Mouse (Mus musculus): ENCODE results near the gene Adamts2. TPM values are rescaled to one million over a fixed set of nuclear protein-coding genes. Genes with fewer than 3 reads are reported as not detected.

The Adamts2 gene
- total and polyA plus RNA-seq, 3 experiments: not detected

DNA sequence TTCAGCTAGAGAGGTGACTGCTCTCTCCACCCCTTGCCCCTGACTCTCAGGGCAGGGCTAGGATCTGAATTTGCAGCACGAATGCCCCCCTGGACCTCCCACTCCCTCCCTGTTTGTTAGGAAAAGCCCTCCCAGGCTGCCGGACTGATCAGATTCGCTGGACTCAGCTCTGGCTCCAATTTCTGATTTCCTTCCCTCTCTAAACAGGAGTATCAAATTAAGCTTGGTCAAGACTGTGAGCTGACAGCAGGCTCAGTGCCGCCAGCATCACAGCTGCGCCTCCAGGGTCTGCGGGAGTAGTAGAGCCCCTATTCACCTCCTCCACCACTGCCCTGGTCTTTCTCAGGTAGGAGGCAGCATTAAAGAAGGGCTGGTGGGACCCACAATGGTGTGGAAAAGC, 117.0 kb downstream of the Adamts2 start:
- H3K4me3 ChIP-seq (replicated peaks in 1 of 3; ENCODE audit: low read depth in 2 of 3, low read length in 2 of 3, poor library complexity in 1 of 3): no peak overlapping the region
- H3K27me3 ChIP-seq (replicated peaks): peaks cover 97% of the 10 kb centered on the region
- no peak for TF ChIP-seq CHD1 (IDR thresholded peaks at IDR 0.05; ENCODE audit: low read depth, low read length)
- no peak for TF ChIP-seq KAT2A (IDR thresholded peaks at IDR 0.05; ENCODE audit: insufficient replicate concordance, low read length)
- no peak for TF ChIP-seq MEF2A (IDR thresholded peaks at IDR 0.05; ENCODE audit: borderline replicate concordance, low read depth, low read length)
- TF ChIP-seq E2F4 (IDR thresholded peaks at IDR 0.05; ENCODE audit: insufficient replicate concordance, low read depth, low read length): no peak
- no peak for TF ChIP-seq PAX5 (IDR thresholded peaks at IDR 0.05; ENCODE audit: low read length)
- TF ChIP-seq UBTF (IDR thresholded peaks at IDR 0.05; ENCODE audit: low read depth, low read length): no peak
- no peak for TF ChIP-seq MAFK (IDR thresholded peaks at IDR 0.05; ENCODE audit: insufficient replicate concordance, low read length)
- no peak for TF ChIP-seq NELFE (IDR thresholded peaks at IDR 0.05; ENCODE audit: low read depth, low read length)
- TF ChIP-seq SMC3 (IDR thresholded peaks at IDR 0.05; ENCODE audit: low read depth, low read length): no peak
- no peak for TF ChIP-seq TCF12 (IDR thresholded peaks at IDR 0.05; ENCODE audit: low read depth, low read length)
- no peak for TF ChIP-seq RCOR1 (conservative IDR thresholded peaks at IDR 0.05; ENCODE audit: low read depth, low read length)
- no peak for TF ChIP-seq MAX (IDR thresholded peaks at IDR 0.05; ENCODE audit: low read length)
- no peak for TF ChIP-seq NRF1 (IDR thresholded peaks at IDR 0.05; ENCODE audit: low read depth, low read length)
- TF ChIP-seq GABPA (IDR thresholded peaks at IDR 0.05; ENCODE audit: insufficient replicate concordance, low read depth, low read length): no peak
- TF ChIP-seq CHD2 (IDR thresholded peaks at IDR 0.05; ENCODE audit: low read length): no peak
- TF ChIP-seq RAD21 (IDR thresholded peaks at IDR 0.05; ENCODE audit: low read depth, low read length): no peak
- TF ChIP-seq TBP (conservative IDR thresholded peaks at IDR 0.05; ENCODE audit: low read depth, low read length): no peak
- TF ChIP-seq ZNF384 (IDR thresholded peaks at IDR 0.05; ENCODE audit: low read depth, low read length): no peak
- H3K4me1 ChIP-seq (ENCODE audit: control insufficient read depth in 1 of 2, insufficient read depth in 2 of 2): no peaks in the 10 kb centered on the region
- dilution Hi-C loops (cut with MboI; ENCODE audit: extremely low pct_ligation_motif_present, extremely low pct_unique_long_range_greater_than_20kb, low sequenced_read_pairs) (no loop called here), in situ Hi-C loops (cut with MboI; ENCODE audit: low pct_ligation_motif_present, low pct_unique_long_range_greater_than_20kb, low sequenced_read_pairs) (no loop called here)
- no peak overlapping the region for H3K4me2 ChIP-seq (ENCODE audit: insufficient read depth, low read depth, poor library complexity, severe bottlenecking)
- DNase-seq (ENCODE audit: extremely low read depth): no peak
- no peaks in the 10 kb centered on the region for H3K36me3 ChIP-seq (replicated peaks in 1 of 2; ENCODE audit: control insufficient read depth in 1 of 2, insufficient read depth in 1 of 2, low read length in 1 of 2)
- no peak overlapping the region for H3K27ac ChIP-seq (ENCODE audit: insufficient read depth, low read depth)
- H3K9me3 ChIP-seq (replicated peaks; ENCODE audit: low read length): peaks cover 4% of the 10 kb centered on the region
- H3K9ac ChIP-seq (ENCODE audit: insufficient read depth, low read depth): no peak overlapping the region
- no peaks in the 10 kb centered on the region for H3K79me2 ChIP-seq (replicated peaks; ENCODE audit: control insufficient read depth, extremely low read depth, insufficient read depth, poor library complexity, severe bottlenecking)

DNA sequence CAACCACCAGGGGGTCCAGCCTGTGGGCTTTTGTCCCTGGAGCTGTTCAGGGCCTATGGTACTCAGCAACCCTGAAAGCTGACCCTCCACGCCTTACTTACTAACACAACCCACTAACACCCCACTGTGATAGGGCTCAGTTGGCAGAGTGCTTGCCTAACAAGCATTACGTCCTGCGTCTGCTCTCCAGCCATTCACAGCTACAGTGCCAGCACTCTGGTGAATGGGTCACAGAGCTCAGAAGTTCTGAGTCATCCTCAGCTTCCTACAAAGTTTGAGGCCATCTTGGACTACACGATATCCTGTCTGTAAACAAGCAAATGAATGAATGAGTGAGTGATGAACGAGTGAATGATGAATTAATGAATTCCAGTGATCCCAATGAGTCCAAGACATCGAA, 118.5 kb downstream of the Adamts2 start:
- H3K36me3 ChIP-seq (replicated peaks in 1 of 2; ENCODE audit: control insufficient read depth in 1 of 2, insufficient read depth in 1 of 2, low read length in 1 of 2): no peaks in the 10 kb centered on the region
- dilution Hi-C loops (cut with MboI; ENCODE audit: extremely low pct_ligation_motif_present, extremely low pct_unique_long_range_greater_than_20kb, low sequenced_read_pairs) (no loop called here), in situ Hi-C loops (cut with MboI; ENCODE audit: low pct_ligation_motif_present, low pct_unique_long_range_greater_than_20kb, low sequenced_read_pairs) (no loop called here)
- H3K4me2 ChIP-seq (ENCODE audit: insufficient read depth, low read depth, poor library complexity, severe bottlenecking): no peak overlapping the region
- H3K27ac ChIP-seq (ENCODE audit: insufficient read depth, low read depth): no peak overlapping the region
- H3K27me3 ChIP-seq (replicated peaks): peaks cover 90% of the 10 kb centered on the region
- H3K79me2 ChIP-seq (replicated peaks; ENCODE audit: control insufficient read depth, extremely low read depth, insufficient read depth, poor library complexity, severe bottlenecking): no peaks in the 10 kb centered on the region
- TF ChIP-seq PAX5 (IDR thresholded peaks at IDR 0.05; ENCODE audit: low read length) (no peak), USF1 (IDR thresholded peaks at IDR 0.05; ENCODE audit: low read depth, low read length) (no peak), ZC3H11A (IDR thresholded peaks at IDR 0.05; ENCODE audit: low read depth, low read length) (no peak), MAFK (IDR thresholded peaks at IDR 0.05; ENCODE audit: insufficient replicate concordance, low read length) (no peak), POLR2AphosphoS2 (IDR thresholded peaks at IDR 0.05; ENCODE audit: low read depth, low read length) (no peak), MAZ (IDR thresholded peaks at IDR 0.05; ENCODE audit: low read depth, low read length) (no peak), HCFC1 (IDR thresholded peaks at IDR 0.05; ENCODE audit: low read depth, low read length) (no peak), MYC (IDR thresholded peaks at IDR 0.05; ENCODE audit: low read depth, low read length) (no peak), NELFE (IDR thresholded peaks at IDR 0.05; ENCODE audit: low read depth, low read length) (no peak), IRF4 (IDR thresholded peaks at IDR 0.05; ENCODE audit: low read depth, low read length) (no peak), USF2 (conservative IDR thresholded peaks at IDR 0.05; ENCODE audit: low read depth, low read length) (no peak), MXI1 (IDR thresholded peaks at IDR 0.05; ENCODE audit: low read depth, low read length) (no peak), ZKSCAN1 (IDR thresholded peaks at IDR 0.05; ENCODE audit: borderline replicate concordance, low read depth, low read length) (no peak), UBTF (IDR thresholded peaks at IDR 0.05; ENCODE audit: low read depth, low read length) (no peak), ZMIZ1 (IDR thresholded peaks at IDR 0.05; ENCODE audit: low read depth, low read length) (no peak), CHD2 (IDR thresholded peaks at IDR 0.05; ENCODE audit: low read length) (no peak), RCOR1 (conservative IDR thresholded peaks at IDR 0.05; ENCODE audit: low read depth, low read length) (no peak), JUND (conservative IDR thresholded peaks at IDR 0.05; ENCODE audit: low read depth, low read length) (no peak), TBP (conservative IDR thresholded peaks at IDR 0.05; ENCODE audit: low read depth, low read length) (no peak), MAX (IDR thresholded peaks at IDR 0.05; ENCODE audit: low read length) (no peak)
- no peak overlapping the region for H3K9ac ChIP-seq (ENCODE audit: insufficient read depth, low read depth)
- H3K4me1 ChIP-seq (ENCODE audit: control insufficient read depth in 1 of 2, insufficient read depth in 2 of 2): no peaks in the 10 kb centered on the region
- no peak overlapping the region for H3K4me3 ChIP-seq (replicated peaks in 1 of 3; ENCODE audit: low read depth in 2 of 3, low read length in 2 of 3, poor library complexity in 1 of 3)
- no peak for DNase-seq (ENCODE audit: extremely low read depth)
- H3K9me3 ChIP-seq (replicated peaks; ENCODE audit: low read length): peaks cover 4% of the 10 kb centered on the region

All from CH12.LX (cell line).